Mouse (Mus musculus) adrenal gland, adult 18-20 months (tissue): Measurements from ENCODE around the gene Anxa10. TPM values are rescaled to one million over a fixed set of nuclear protein-coding genes. Genes with fewer than 3 reads are reported as not detected.
A peak's percentile ranks its signal among the peaks of the same experiment; 100 is the strongest.

Experiments used
- DNase-seq, 2 experiments: peaks; one replicate each; pipeline ENCODE4 v3.0.0; 2021 to 2022; ENCODE audit warnings: low spot score in 2 of 2
- long read RNA-seq, 2 experiments: library from polyadenylated mRNA; stranded (forward); transcript quantifications; one replicate each; pipeline ENCODE4 v2.0.0; 2021
- total RNA-seq, 2 experiments: library from RNA; stranded (reverse); gene quantifications; 1 replicate in 1 of 2; 2 replicates in 1 of 2; pipeline ENCODE4 v1.2.3; 2021

The Anxa10 gene
- not detected for total RNA-seq
- long read RNA-seq, experiment 1: 0 reads
- long read RNA-seq, experiment 2: 0 reads

GRCm38 (mm10) chr8:62123098-62123497 lies at the start of gene Anxa10:
Gene Anxa10 (minus strand): TSS chr8:62123150.
- no peak for DNase-seq

- DNase-seq: no peak
Observed at GRCm38 (mm10) chr8:62132662-62133366, 9.9 kb upstream of the Anxa10 start.

GRCm38 (mm10) chr8:62097213-62097612 lies 25.7 kb downstream of the Anxa10 start:
- no peak for DNase-seq

GRCm38 (mm10) chr8:62081804-62082203 lies 41.1 kb downstream of the Anxa10 start:
- DNase-seq: no peak

GRCm38 (mm10) chr8:62080195-62080802 lies 42.7 kb downstream of the Anxa10 start:
- DNase-seq: no peak

- DNase-seq: no peak
Observed at GRCm38 (mm10) chr8:62068305-62068704, 54.6 kb downstream of the Anxa10 start.

GRCm38 (mm10) chr8:62060357-62060756 lies 62.6 kb downstream of the Anxa10 start:
- DNase-seq: no peak

GRCm38 (mm10) chr8:62046809-62047208 lies 76.1 kb downstream of the Anxa10 start:
- peak in 1 of 2 experiments; percentile 5 for DNase-seq

GRCm38 (mm10) chr8:62034351-62034750 lies 88.6 kb downstream of the Anxa10 start:
- no peak for DNase-seq

- no peak for DNase-seq
Observed at GRCm38 (mm10) chr8:62014582-62014981, 108.4 kb downstream of the Anxa10 start.

GRCm38 (mm10) chr8:62014166-62014565 lies 108.8 kb downstream of the Anxa10 start:
- DNase-seq: no peak

Other genes with a start within 250 kb of the Anxa10 start
- 10 to 100 TPM; 31.9 to 45.7 TPM for gene Palld, start 220.5 kb downstream of the Anxa10 start, total RNA-seq
- 1 to 10 TPM; 2.9 TPM for gene Ddx60, start 195.1 kb downstream of the Anxa10 start, total RNA-seq